Mouse (Mus musculus): ENCODE results near the gene Gm10272.
A peak's percentile ranks its signal among the peaks of the same experiment; 100 is the strongest.
"Not testable (repeated sequence)": the region's sequence is repeated elsewhere in the genome, so short reads cannot be mapped to it uniquely, and the experiment has no call there.

GRCm38 (mm10) chr10:77752312-77752711 is 45.9 kb downstream of the Gm10272 start:
- TF ChIP-seq POLR2A, EP300 (IDR thresholded peaks at IDR 0.05; ENCODE audit: insufficient read depth, low read depth, low read length): not testable (repeated sequence)
- 0 out of 2 replicates have a peak, but pooled peaks have one; percentile 12 for TF ChIP-seq CTCF (IDR thresholded peaks at IDR 0.05)
